Comparison of ENCODE assay signal across 25 mouse cellular contexts in the genomic region with DNA sequence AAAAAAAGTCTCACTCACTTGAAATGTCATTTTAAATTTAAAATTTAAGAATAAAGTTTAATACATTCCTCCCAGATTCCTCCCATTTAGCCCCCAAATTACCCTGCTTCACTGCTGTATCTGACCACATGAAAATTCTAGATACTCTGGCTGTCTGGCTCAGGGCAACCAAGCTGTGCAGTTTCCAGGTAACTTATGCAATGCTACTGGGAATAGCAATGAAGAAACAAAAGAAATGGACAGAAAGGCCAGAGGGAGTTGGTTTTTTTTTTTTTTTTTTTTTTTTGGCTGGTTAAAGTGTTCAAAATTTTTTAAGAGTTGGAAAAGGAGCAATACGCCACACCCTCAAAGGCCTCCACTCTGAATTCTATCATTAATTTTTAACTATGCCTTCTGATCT.
"Had no signal": no experiment of that assay in that cellular context is flagged by ENCODE, and none has a peak within 500 bp of the region (broad histone marks: within the 10 kb centered on the region; RNA-seq: fewer than 3 reads in every experiment).

No protein-coding gene starts in this region.

- ATAC-seq: hindbrain, embryonic 16.5 days; inflammation-experienced regulatory T-cells, adult 6 months; intestine, embryonic 15.5 days; intestine, postnatal 0 days had no signal

- H3K9me3 ChIP-seq: heart, embryonic 10.5 days; hindbrain, embryonic 12.5 days; intestine, embryonic 15.5 days; limb, embryonic 15.5 days; liver, embryonic 13.5 days; liver, embryonic 15.5 days had no signal

- DNase-seq: gastrocnemius, postnatal 10 days; gastrocnemius, postnatal 25 days; heart, postnatal 4 days; kidney, adult 18-20 months; kidney, adult 8-10 months; kidney, postnatal 10 days; kidney, postnatal 25 days; kidney, postnatal 4 days; layer of hippocampus, adult 9-11 months; layer of hippocampus, postnatal 36 days; left cerebral cortex, postnatal 4 days; liver, embryonic 13.5 days; lung, adult 18-20 months had no signal

- H3K27me3 ChIP-seq: heart, embryonic 12.5 days; hindbrain, embryonic 12.5 days; intestine, embryonic 15.5 days; limb, embryonic 13.5 days; limb, embryonic 15.5 days; liver, embryonic 13.5 days; liver, embryonic 15.5 days had no signal

- H3K36me3 ChIP-seq: heart, embryonic 10.5 days; heart, embryonic 12.5 days; hindbrain, embryonic 10.5 days; hindbrain, embryonic 12.5 days; intestine, embryonic 15.5 days; limb, embryonic 13.5 days; limb, embryonic 15.5 days; liver, embryonic 13.5 days; liver, embryonic 15.5 days had no signal

- H3K4me1 ChIP-seq: intestine, embryonic 15.5 days; limb, embryonic 13.5 days; limb, embryonic 15.5 days had no signal

- H3K4me3 ChIP-seq: heart, embryonic 10.5 days; heart, embryonic 12.5 days; hindbrain, embryonic 10.5 days; hindbrain, embryonic 12.5 days; intestine, embryonic 15.5 days; limb, embryonic 13.5 days; limb, embryonic 15.5 days; liver, embryonic 13.5 days; liver, embryonic 15.5 days had no signal

- H3K9ac ChIP-seq: heart, embryonic 12.5 days; hindbrain, embryonic 12.5 days; hindbrain, embryonic 14.5 days; intestine, embryonic 15.5 days; limb, embryonic 13.5 days; limb, embryonic 15.5 days; liver, embryonic 13.5 days; liver, embryonic 15.5 days had no signal

- H3K4me2 ChIP-seq: heart, embryonic 12.5 days; hindbrain, embryonic 12.5 days; hindbrain, embryonic 14.5 days; intestine, embryonic 15.5 days; limb, embryonic 13.5 days; limb, embryonic 15.5 days; liver, embryonic 13.5 days; liver, embryonic 15.5 days had no signal

- H3K27ac ChIP-seq: heart, embryonic 10.5 days; hindbrain, embryonic 10.5 days; hindbrain, embryonic 12.5 days; hindbrain, embryonic 14.5 days; intestine, embryonic 15.5 days; limb, embryonic 13.5 days; limb, embryonic 15.5 days; liver, embryonic 13.5 days; liver, embryonic 15.5 days had no signal
